Mouse (Mus musculus) kidney, adult 11 months (tissue): Measurements from ENCODE around the gene Kpna2.

Source experiments
- DNase-seq: peaks from one replicate; pipeline ENCODE4 v3.0.0; 2022

Gene Kpna2

GRCm38 (mm10) chr11:106980455-106980854, 18.9 kb downstream of the Kpna2 start:
- DNase-seq = peak; percentile 58

GRCm38 (mm10) chr11:106976194-106976593, 23.1 kb downstream of the Kpna2 start:
- DNase-seq = peak; percentile 53

GRCm38 (mm10) chr11:106975419-106976177, 23.7 kb downstream of the Kpna2 start:
- no peak for DNase-seq

- DNase-seq = no peak
Observed at GRCm38 (mm10) chr11:106974440-106974839, 24.9 kb downstream of the Kpna2 start.

GRCm38 (mm10) chr11:106973016-106973415, 26.3 kb downstream of the Kpna2 start:
- no peak for DNase-seq

GRCm38 (mm10) chr11:106969798-106970197, 29.5 kb downstream of the Kpna2 start:
- DNase-seq = no peak

GRCm38 (mm10) chr11:106967630-106968029, 31.7 kb downstream of the Kpna2 start:
- DNase-seq = peak; percentile 70

GRCm38 (mm10) chr11:106965881-106966280, 33.5 kb downstream of the Kpna2 start:
- no peak for DNase-seq

GRCm38 (mm10) chr11:106962310-106962709, 37.0 kb downstream of the Kpna2 start:
- DNase-seq = no peak

GRCm38 (mm10) chr11:106961471-106962081, 37.8 kb downstream of the Kpna2 start:
- DNase-seq = no peak

GRCm38 (mm10) chr11:106959121-106959520, 40.2 kb downstream of the Kpna2 start:
- DNase-seq = no peak

- DNase-seq = no peak
Observed at GRCm38 (mm10) chr11:106958407-106959071, 40.8 kb downstream of the Kpna2 start.

GRCm38 (mm10) chr11:106957271-106957980, 41.9 kb downstream of the Kpna2 start:
- DNase-seq = peak; percentile 78

- no peak for DNase-seq
Observed at GRCm38 (mm10) chr11:106954566-106954965, 44.8 kb downstream of the Kpna2 start.

- no peak for DNase-seq
Observed at GRCm38 (mm10) chr11:106954116-106954515, 45.2 kb downstream of the Kpna2 start.
